Mouse (Mus musculus) liver, postnatal 0 days (tissue): Measurements from ENCODE around the gene Prph2.

ENCODE experiments used
- CTCF ChIP-seq: sonication (generic); IDR thresholded peaks from 2 replicates; pipeline ENCODE4 v1.5.1; 2016; ENCODE audit warnings: antibody characterized with exemption, low read depth
- EP300 ChIP-seq: IDR thresholded peaks from 2 replicates; pipeline ENCODE4 v1.6.1; 2016; ENCODE audit warnings: antibody characterized with exemption, low read depth, mild to moderate bottlenecking

DNA sequence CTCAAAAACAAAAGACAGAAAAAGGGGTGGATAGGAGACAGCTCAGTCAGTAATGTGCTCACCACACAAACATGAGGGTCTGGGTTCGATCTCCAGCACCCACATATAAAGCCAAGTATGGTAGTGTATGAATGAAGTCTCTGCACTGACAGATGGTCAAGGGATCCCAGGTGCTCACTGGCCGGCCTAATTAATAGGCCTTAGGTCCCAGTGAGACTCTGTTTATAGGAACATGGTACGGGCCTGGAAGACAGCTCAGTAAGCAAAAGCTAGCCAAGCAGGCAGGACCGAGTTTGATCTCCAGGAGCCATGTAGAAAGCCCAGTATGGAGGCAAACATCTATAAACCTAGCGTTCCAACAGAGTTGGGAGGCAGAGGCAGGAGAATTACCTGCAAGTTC is 33.2 kb upstream of the Prph2 start:
- TF ChIP-seq CTCF: no peak
- TF ChIP-seq EP300: no peak
